In the genomic region with DNA sequence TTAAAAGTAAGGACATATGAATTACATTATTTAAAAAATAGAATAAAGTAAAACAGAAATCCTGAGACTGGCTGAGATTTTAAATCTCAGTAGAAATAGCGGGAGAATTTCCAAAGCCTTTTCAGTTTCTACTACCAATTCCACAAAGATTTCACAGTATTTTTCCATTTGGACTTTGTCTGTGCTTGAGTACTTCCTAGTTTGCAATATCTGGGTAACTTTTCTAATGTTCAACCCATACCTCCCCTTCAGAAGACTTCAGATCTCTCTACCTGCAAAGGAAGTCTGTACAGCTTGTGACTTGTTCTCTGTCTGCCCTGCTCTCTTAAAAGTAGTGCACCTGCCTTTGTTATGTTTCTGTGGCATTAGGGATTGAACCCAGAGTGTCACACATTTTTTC, we compare ENCODE assay signal across 32 mouse cellular contexts.
"Had no signal": no experiment of that assay in that cellular context is flagged by ENCODE, and none has a peak within 500 bp of the region (broad histone marks: within the 10 kb centered on the region; RNA-seq: fewer than 3 reads in every experiment).

No protein-coding gene starts in this region.

- H3K9ac ChIP-seq: limb, embryonic 12.5 days; limb, embryonic 13.5 days; limb, embryonic 15.5 days; liver, embryonic 12.5 days; liver, embryonic 13.5 days; liver, embryonic 14.5 days; liver, embryonic 15.5 days; liver, postnatal 0 days; lung, embryonic 14.5 days; lung, embryonic 15.5 days; midbrain, embryonic 12.5 days; midbrain, embryonic 13.5 days; midbrain, embryonic 15.5 days; neural tube, embryonic 12.5 days had no signal

- ATAC-seq: liver, embryonic 12.5 days; liver, postnatal 0 days; lung, postnatal 0 days; midbrain, embryonic 13.5 days; midbrain, embryonic 15.5 days; midbrain, embryonic 16.5 days had no signal

- H3K4me3 ChIP-seq: limb, embryonic 10.5 days; limb, embryonic 12.5 days; limb, embryonic 13.5 days; limb, embryonic 15.5 days; liver, embryonic 12.5 days; liver, embryonic 13.5 days; liver, embryonic 15.5 days; lung, embryonic 15.5 days; megakaryocyte, embryonic 14.5 days; midbrain, embryonic 10.5 days; midbrain, embryonic 12.5 days; midbrain, embryonic 13.5 days; midbrain, embryonic 15.5 days; myocyte; neural tube, embryonic 12.5 days had no signal

- H3K9me3 ChIP-seq: limb, embryonic 10.5 days; limb, embryonic 12.5 days; limb, embryonic 13.5 days; limb, embryonic 15.5 days; liver, embryonic 12.5 days; liver, embryonic 13.5 days; liver, embryonic 15.5 days; lung, embryonic 15.5 days; megakaryocyte, embryonic 14.5 days; midbrain, embryonic 10.5 days; midbrain, embryonic 12.5 days; midbrain, embryonic 13.5 days; midbrain, embryonic 15.5 days; neural tube, embryonic 12.5 days had no signal

- DNase-seq: left cerebral cortex, postnatal 4 days; liver; liver, embryonic 13.5 days; liver, postnatal 0 days; lung, adult 18-20 months; lung, adult 2 months; lung, embryonic 14.5 days; lung, postnatal 10 days; lung, postnatal 14 days; lung, postnatal 36 days; lung, postnatal 4 days; midbrain, embryonic 14.5 days had no signal

- H3K4me2 ChIP-seq: limb, embryonic 12.5 days; limb, embryonic 13.5 days; limb, embryonic 15.5 days; liver, embryonic 11.5 days; liver, embryonic 12.5 days; liver, embryonic 13.5 days; liver, embryonic 15.5 days; lung, embryonic 14.5 days; lung, embryonic 15.5 days; midbrain, embryonic 11.5 days; midbrain, embryonic 12.5 days; midbrain, embryonic 13.5 days; midbrain, embryonic 15.5 days; neural tube, embryonic 12.5 days had no signal

- H3K27me3 ChIP-seq: limb, embryonic 12.5 days; limb, embryonic 13.5 days; limb, embryonic 15.5 days; liver, embryonic 12.5 days; liver, embryonic 13.5 days; liver, embryonic 15.5 days; lung, embryonic 15.5 days; megakaryocyte, embryonic 14.5 days; midbrain, embryonic 12.5 days; midbrain, embryonic 13.5 days; midbrain, embryonic 15.5 days; neural tube, embryonic 12.5 days had no signal

- H3K27ac ChIP-seq: limb, embryonic 10.5 days; limb, embryonic 12.5 days; limb, embryonic 13.5 days; limb, embryonic 15.5 days; liver, embryonic 12.5 days; liver, embryonic 13.5 days; liver, embryonic 14.5 days; liver, embryonic 15.5 days; lung, embryonic 15.5 days; macrophage; midbrain, embryonic 10.5 days; midbrain, embryonic 12.5 days; midbrain, embryonic 13.5 days; midbrain, embryonic 15.5 days; neural tube, embryonic 12.5 days had no signal

- H3K36me3 ChIP-seq: limb, embryonic 10.5 days; limb, embryonic 12.5 days; limb, embryonic 13.5 days; limb, embryonic 15.5 days; liver, embryonic 12.5 days; liver, embryonic 13.5 days; liver, embryonic 15.5 days; lung, embryonic 15.5 days; midbrain, embryonic 10.5 days; midbrain, embryonic 12.5 days; midbrain, embryonic 13.5 days; midbrain, embryonic 15.5 days; neural tube, embryonic 12.5 days had no signal

- H3K4me1 ChIP-seq: limb, embryonic 10.5 days; limb, embryonic 12.5 days; limb, embryonic 13.5 days; limb, embryonic 15.5 days; liver, embryonic 12.5 days; liver, embryonic 13.5 days; liver, embryonic 15.5 days; lung, embryonic 15.5 days; megakaryocyte, embryonic 14.5 days; midbrain, embryonic 10.5 days; midbrain, embryonic 12.5 days; midbrain, embryonic 13.5 days; midbrain, embryonic 15.5 days; neural tube, embryonic 12.5 days had no signal
